Mouse (Mus musculus) heart, embryonic 10.5 days (tissue): ENCODE measurements around the gene Sema7a. TPM values are rescaled to one million over a fixed set of nuclear protein-coding genes. Genes with fewer than 3 reads are reported as not detected.

Experiments used
- DNase-seq: peaks from one replicate; pipeline ENCODE4 v3.0.0-alpha.2; 2017; ENCODE audit warnings: low spot score
- H3K27ac ChIP-seq: fragments of 300-500 bp; sonication (generic); 2 replicates; pipeline ENCODE4 v1.5.1; 2016; ENCODE audit warnings: mild to moderate bottlenecking
- H3K27me3 ChIP-seq: fragments of 300-500 bp; sonication (generic); 2 replicates; pipeline ENCODE4 v1.6.1; 2016; ENCODE audit warnings: mild to moderate bottlenecking; ENCODE audit not compliant: poor library complexity, insufficient read depth, severe bottlenecking
- H3K36me3 ChIP-seq: fragments of 300-500 bp; sonication (generic); 2 replicates; pipeline ENCODE4 v1.6.1; 2016; ENCODE audit warnings: mild to moderate bottlenecking, moderate library complexity
- H3K4me1 ChIP-seq: fragments of 300-500 bp; sonication (generic); 2 replicates; pipeline ENCODE4 v1.6.1; 2016; ENCODE audit warnings: mild to moderate bottlenecking
- H3K4me3 ChIP-seq: fragments of 300-500 bp; sonication (generic); 2 replicates; pipeline ENCODE4 v1.5.1; 2016; ENCODE audit warnings: mild to moderate bottlenecking, moderate library complexity
- H3K9me3 ChIP-seq: fragments of 300-500 bp; sonication (generic); 2 replicates; pipeline ENCODE4 v1.6.1; 2016; ENCODE audit warnings: mild to moderate bottlenecking, moderate library complexity
- WGBS: fragments of 180-500 bp; shearing (Covaris S2); methylation state at CpG from one replicate; pipeline ENCODE4 v1.1.7; 2016; 5-methylcytosine and 5-hydroxymethylcytosine counted together
- polyA plus RNA-seq: library from polyadenylated mRNA; unstranded; fragments of >200 nt; fragmentation: Nextera tagmentation; extraction: Ambion mirVana; gene quantifications from 2 replicates; pipeline ENCODE4 v1.2.1, GENCODE M21; 2016

The Sema7a gene
- polyA plus RNA-seq, 1 experiment from 2014 or later, result 0.16 TPM

- H3K4me1 ChIP-seq, result peaks cover 40% of the 10 kb centered on the region
- peaks cover 8% of the 10 kb centered on the region; the same call in 1 of the 2 replicates for H3K27me3 ChIP-seq
- H3K27ac ChIP-seq, result peak overlapping the region; percentile 71; the same call in 1 of the 2 replicates
- no peaks in the 10 kb centered on the region for H3K36me3 ChIP-seq
- H3K4me3 ChIP-seq, result no peak overlapping the region
- H3K9me3 ChIP-seq, result no peaks in the 10 kb centered on the region
- 81% methylated on average over 9 of the region's 9 CpGs for WGBS
- DNase-seq, result no peak
Observed at GRCm38 (mm10) chr9:57968166-57968771, 28.4 kb downstream of the Sema7a start.

GRCm38 (mm10) chr9:57968783-57969542 lies 29.1 kb downstream of the Sema7a start:
- Histone ChIP-seq H3K9me3 (no peaks in the 10 kb centered on the region), H3K4me3 (no peak overlapping the region), H3K4me1 (peaks cover 46% of the 10 kb centered on the region), H3K36me3 (no peaks in the 10 kb centered on the region), H3K27ac (no peak overlapping the region), H3K27me3 (peaks cover 8% of the 10 kb centered on the region; the same call in 1 of the 2 replicates)
- WGBS, result 86% methylated on average over 8 of the region's 8 CpGs
- DNase-seq, result no peak

DNA sequence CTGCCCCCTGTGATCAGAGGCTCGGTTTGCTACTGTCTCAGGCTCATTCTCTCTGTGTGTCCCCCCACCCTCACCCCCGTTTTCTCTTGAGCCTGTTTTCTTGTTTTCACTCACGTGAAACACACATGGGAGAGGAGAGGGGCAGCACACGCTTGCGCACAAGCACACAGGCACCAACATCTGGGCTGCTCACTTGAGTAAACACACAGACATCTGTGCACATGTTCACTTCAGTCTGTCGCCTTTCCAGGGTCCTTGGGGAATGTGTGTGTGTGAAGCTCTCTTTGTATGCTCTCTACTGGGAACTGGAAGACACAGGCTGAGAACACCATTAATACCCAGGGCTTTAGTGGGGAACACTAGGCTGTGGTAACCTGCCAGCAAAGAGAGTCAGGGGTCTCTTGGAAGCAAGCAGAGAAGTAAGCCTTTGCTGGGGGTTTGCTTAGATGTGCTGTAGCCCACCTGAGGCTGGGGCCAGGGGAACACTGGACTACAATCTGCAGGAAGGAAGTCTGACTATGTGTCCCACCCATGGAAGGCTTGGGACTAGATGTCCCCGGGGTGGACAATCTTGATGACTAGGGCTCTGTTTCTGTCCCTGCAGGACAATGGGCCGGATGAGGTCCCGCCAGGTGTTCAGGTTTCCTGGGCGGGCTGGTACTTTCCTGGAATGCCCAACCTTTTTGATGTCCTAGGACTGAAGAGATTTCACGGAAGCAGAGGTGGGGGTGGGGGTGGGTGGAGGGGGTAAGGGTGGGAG lies 30.0 kb downstream of the Sema7a start:
- Histone ChIP-seq H3K36me3 (no peaks in the 10 kb centered on the region), H3K27me3 (peaks cover 2% of the 10 kb centered on the region; the same call in 1 of the 2 replicates), H3K4me3 (no peak overlapping the region), H3K9me3 (no peaks in the 10 kb centered on the region), H3K27ac (no peak overlapping the region), H3K4me1 (peaks cover 49% of the 10 kb centered on the region)
- 72% methylated on average over 11 of the region's 11 CpGs for WGBS
- DNase-seq, result no peak

GRCm38 (mm10) chr9:57971413-57971812 lies 31.5 kb downstream of the Sema7a start:
- H3K9me3 ChIP-seq, result no peaks in the 10 kb centered on the region
- H3K4me1 ChIP-seq, result peaks cover 47% of the 10 kb centered on the region
- no peaks in the 10 kb centered on the region for H3K27me3 ChIP-seq
- 89% methylated on average over 5 of the region's 5 CpGs for WGBS
- H3K27ac ChIP-seq, result no peak overlapping the region
- no peaks in the 10 kb centered on the region for H3K36me3 ChIP-seq
- no peak overlapping the region for H3K4me3 ChIP-seq
- no peak for DNase-seq

- Histone ChIP-seq H3K27ac (peak overlapping the region; percentile 56), H3K9me3 (no peaks in the 10 kb centered on the region), H3K27me3 (no peaks in the 10 kb centered on the region), H3K4me3 (no peak overlapping the region), H3K36me3 (no peaks in the 10 kb centered on the region), H3K4me1 (peaks cover 45% of the 10 kb centered on the region)
- DNase-seq, result no peak
- WGBS, result 52% methylated on average over 9 of the region's 9 CpGs
Observed at GRCm38 (mm10) chr9:57972141-57972591, 32.3 kb downstream of the Sema7a start.

GRCm38 (mm10) chr9:57972776-57973439 lies 33.0 kb downstream of the Sema7a start:
- H3K27me3 ChIP-seq, result no peaks in the 10 kb centered on the region
- peaks cover 37% of the 10 kb centered on the region for H3K4me1 ChIP-seq
- H3K9me3 ChIP-seq, result no peaks in the 10 kb centered on the region
- peak overlapping the region; percentile 56; the same call in 1 of the 2 replicates for H3K27ac ChIP-seq
- no peak for DNase-seq
- no peak overlapping the region for H3K4me3 ChIP-seq
- H3K36me3 ChIP-seq, result no peaks in the 10 kb centered on the region
- 54% methylated on average over 9 of the region's 9 CpGs for WGBS

- H3K27ac ChIP-seq, result no peak overlapping the region; the same call in 1 of the 2 replicates
- 86% methylated on average over 6 of the region's 6 CpGs for WGBS
Observed at GRCm38 (mm10) chr9:57973440-57974066, 33.6 kb downstream of the Sema7a start.

DNA sequence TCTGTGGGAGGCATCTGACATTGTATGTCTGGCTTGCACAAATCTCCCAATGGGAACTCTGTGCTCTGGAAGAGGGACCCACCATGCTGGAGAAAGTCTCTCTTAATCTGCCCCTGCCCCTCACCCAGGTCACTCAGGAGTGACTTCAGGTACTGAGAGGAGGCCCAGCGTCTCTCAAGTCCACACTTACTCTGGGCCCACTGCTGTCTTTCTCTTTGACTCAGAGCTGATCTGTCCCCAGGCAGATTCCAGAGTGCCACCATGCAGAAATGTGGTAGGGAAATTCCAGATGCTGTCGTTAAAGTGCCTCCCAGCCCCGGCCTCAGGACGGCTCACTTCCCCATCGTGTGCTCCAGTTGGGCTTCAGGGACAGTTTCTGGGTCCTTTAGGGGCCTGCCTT lies 34.3 kb downstream of the Sema7a start:
- Histone ChIP-seq H3K27me3 (no peaks in the 10 kb centered on the region), H3K9me3 (no peaks in the 10 kb centered on the region), H3K27ac (peak overlapping the region; percentile 6; the same call in 1 of the 2 replicates), H3K4me1 (peaks cover 43% of the 10 kb centered on the region), H3K4me3 (no peak overlapping the region), H3K36me3 (no peaks in the 10 kb centered on the region)
- no peak for DNase-seq
- WGBS, result 56% methylated on average over 5 of the region's 5 CpGs

More at GRCm38 (mm10) chr9:57973440-57974066, 33.6 kb downstream of the Sema7a start:
- no peak for DNase-seq
- Histone ChIP-seq H3K27me3 (no peaks in the 10 kb centered on the region), H3K4me1 (peaks cover 39% of the 10 kb centered on the region), H3K4me3 (no peak overlapping the region), H3K36me3 (no peaks in the 10 kb centered on the region), H3K9me3 (no peaks in the 10 kb centered on the region)

DNA sequence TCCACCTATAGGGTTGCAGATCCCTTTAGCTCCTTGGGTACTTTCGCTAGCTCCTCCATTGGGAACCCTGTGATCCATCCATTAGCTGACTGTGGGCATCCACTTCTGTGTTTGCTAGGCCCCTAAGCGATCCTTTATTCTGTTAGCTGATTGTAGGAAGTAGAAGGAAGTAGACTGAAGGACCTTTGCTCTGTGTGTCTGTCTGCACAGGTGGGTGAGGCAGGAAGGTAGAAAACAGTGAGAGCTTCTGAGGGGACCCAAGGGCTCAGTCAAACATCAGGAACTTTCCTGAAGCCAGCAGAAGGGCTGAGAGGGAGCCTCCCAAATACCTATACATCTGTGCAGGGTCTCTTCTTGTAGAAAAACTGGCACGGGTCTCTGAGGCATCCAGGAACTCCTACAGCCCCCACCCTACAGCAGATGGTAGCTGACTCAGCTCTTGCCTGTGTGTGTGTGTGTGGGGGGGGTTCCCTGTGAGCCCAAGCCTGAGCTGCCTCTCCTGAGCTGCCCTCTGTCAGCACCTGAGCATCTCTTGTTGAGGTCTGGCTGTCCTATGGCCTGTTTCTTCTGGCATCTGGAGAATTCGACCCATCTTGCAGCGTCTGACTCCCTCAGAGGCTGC lies 35.4 kb downstream of the Sema7a start:
- H3K27me3 ChIP-seq, result peaks cover 6% of the 10 kb centered on the region; the same call in 1 of the 2 replicates
- H3K9me3 ChIP-seq, result no peaks in the 10 kb centered on the region
- no peak for DNase-seq
- no peak overlapping the region for H3K4me3 ChIP-seq
- peaks cover 45% of the 10 kb centered on the region for H3K4me1 ChIP-seq
- 66% methylated on average over 5 of the region's 5 CpGs for WGBS
- H3K27ac ChIP-seq, result no peak overlapping the region
- H3K36me3 ChIP-seq, result no peaks in the 10 kb centered on the region

GRCm38 (mm10) chr9:57978025-57978424 lies 38.1 kb downstream of the Sema7a start:
- peaks cover 16% of the 10 kb centered on the region; the same call in 1 of the 2 replicates for H3K27me3 ChIP-seq
- no peak overlapping the region for H3K4me3 ChIP-seq
- no peak overlapping the region for H3K27ac ChIP-seq
- DNase-seq, result no peak
- WGBS, result 55% methylated on average over 6 of the region's 6 CpGs
- H3K4me1 ChIP-seq, result peaks cover 33% of the 10 kb centered on the region
- H3K36me3 ChIP-seq, result no peaks in the 10 kb centered on the region
- no peaks in the 10 kb centered on the region for H3K9me3 ChIP-seq

- Histone ChIP-seq H3K9me3 (no peaks in the 10 kb centered on the region), H3K27me3 (peaks cover 16% of the 10 kb centered on the region; the same call in 1 of the 2 replicates), H3K4me1 (peaks cover 25% of the 10 kb centered on the region), H3K36me3 (no peaks in the 10 kb centered on the region), H3K4me3 (no peak overlapping the region), H3K27ac (no peak overlapping the region)
- no peak for DNase-seq
- WGBS, result 32% methylated on average over 3 of the region's 3 CpGs
Observed at GRCm38 (mm10) chr9:57978858-57979257, 38.9 kb downstream of the Sema7a start.

DNA sequence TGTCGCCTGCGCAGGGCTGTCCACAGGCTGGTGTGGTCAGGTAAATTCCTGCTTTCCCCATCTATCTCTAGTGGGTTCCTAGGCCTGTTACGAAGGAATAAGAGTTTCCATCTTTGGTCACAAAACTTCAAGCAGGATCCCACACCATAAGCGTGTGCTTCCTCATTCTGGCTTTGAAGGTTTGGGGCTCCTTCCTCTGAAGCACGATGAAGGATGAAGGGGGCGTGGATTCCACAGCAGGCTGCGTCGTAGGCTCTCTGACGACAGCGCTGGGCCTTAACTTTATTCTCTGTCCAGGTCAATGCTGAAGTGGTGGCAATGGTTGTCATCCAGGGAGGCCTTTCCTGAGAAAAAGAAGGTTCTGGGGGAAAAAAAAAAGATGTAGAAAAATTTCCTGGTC lies 40.7 kb downstream of the Sema7a start:
- peaks cover 15% of the 10 kb centered on the region for H3K4me1 ChIP-seq
- H3K4me3 ChIP-seq, result no peak overlapping the region
- no peaks in the 10 kb centered on the region for H3K9me3 ChIP-seq
- WGBS, result 83% methylated on average over 10 of the region's 10 CpGs
- DNase-seq, result no peak
- no peaks in the 10 kb centered on the region for H3K36me3 ChIP-seq
- H3K27ac ChIP-seq, result no peak overlapping the region
- peaks cover 18% of the 10 kb centered on the region for H3K27me3 ChIP-seq
